Mouse (Mus musculus): Measurements from ENCODE around the gene Vim. TPM values are rescaled to one million over a fixed set of nuclear protein-coding genes. Genes with fewer than 3 reads are reported as not detected.
"Not testable (repeated sequence)": the region's sequence is repeated elsewhere in the genome, so short reads cannot be mapped to it uniquely, and the experiment has no call there.

Vim gene
- total RNA-seq, 1 experiment from 2014 or later: 1,268 TPM

DNA sequence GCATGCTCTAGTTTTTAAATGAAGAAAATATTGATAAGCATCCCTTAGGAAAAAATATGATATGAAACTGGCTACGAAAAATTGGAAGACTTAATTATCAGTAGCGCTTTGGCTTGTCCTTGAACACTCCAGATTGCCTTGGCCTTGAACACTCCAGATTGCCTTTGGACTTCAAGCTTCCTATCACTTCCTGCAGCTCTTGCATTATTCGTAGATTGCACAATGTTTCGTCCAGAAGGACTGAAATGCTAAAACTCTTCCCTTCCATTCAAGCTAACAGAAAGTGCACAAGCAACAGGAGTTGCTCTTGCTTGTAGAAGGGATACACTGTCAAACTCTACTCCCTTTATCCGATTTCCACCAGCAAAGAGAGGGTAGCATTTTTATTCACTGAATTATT, 14.4 kb upstream of the Vim start:
- no peak for ATAC-seq (ENCODE audit: extremely low read depth, insufficient number of reproducible peaks, low FRiP score, poor library complexity, severe bottlenecking)

DNA sequence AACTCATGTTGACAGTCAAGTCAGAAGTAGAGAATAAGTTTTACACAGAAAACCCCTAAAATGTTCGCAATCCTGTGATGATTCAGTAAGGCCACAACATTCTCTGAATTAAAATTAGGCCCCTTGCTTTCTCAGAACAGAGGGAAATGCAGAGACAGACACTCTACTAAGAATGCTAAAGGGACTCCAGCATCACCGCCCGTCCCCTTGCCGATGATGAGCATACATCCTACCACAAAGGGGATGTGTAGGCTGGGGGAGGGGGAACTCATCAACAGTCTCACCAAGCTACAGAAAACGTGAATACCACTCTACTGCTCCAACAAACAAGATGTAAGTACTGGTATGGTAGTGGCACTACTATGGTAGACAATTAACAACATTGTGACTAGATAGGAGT, 14.0 kb upstream of the Vim start:
- no peak for ATAC-seq (ENCODE audit: extremely low read depth, insufficient number of reproducible peaks, low FRiP score, poor library complexity, severe bottlenecking)

DNA sequence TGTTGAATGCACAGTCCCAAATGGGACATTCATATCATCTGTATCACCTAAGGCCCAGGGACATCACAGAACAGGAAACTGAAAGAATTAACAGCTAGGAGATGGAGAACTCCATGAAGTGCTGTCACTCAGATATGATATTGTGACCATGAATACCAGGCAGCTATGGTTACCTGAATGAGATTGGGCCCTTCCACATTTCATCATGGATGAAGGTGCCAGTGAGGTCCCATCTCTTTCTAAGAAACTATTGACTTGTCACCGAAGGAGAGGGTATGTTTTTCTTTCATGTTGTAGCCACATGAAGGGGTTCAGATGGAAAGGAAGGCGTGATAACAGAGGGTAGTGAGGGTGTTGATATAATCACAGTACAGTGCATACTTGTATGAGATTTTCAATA, 13.3 kb upstream of the Vim start:
- ATAC-seq (ENCODE audit: extremely low read depth, insufficient number of reproducible peaks, low FRiP score, poor library complexity, severe bottlenecking): no peak

DNA sequence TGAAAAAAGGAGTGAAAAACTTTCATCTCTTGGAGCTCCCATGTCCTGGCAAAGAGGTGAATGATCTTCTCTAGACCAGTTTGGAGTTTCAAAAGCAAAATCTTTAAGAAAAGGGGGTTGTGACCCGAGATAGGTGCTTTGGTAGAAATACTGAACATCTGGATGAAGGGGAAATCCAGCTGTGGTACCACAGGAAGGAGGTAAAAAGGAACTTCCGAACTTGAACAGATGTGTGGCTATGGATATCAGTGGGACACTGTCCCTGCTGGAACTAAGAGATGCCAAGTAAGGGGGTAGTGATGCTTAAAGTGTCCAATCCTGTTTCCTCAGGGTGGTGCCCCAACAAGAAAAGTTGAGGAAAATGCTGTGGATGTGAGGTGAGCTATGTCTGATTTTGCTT, 3.6 kb upstream of the Vim start:
- no peak for ATAC-seq (ENCODE audit: extremely low read depth, insufficient number of reproducible peaks, low FRiP score, poor library complexity, severe bottlenecking)

DNA sequence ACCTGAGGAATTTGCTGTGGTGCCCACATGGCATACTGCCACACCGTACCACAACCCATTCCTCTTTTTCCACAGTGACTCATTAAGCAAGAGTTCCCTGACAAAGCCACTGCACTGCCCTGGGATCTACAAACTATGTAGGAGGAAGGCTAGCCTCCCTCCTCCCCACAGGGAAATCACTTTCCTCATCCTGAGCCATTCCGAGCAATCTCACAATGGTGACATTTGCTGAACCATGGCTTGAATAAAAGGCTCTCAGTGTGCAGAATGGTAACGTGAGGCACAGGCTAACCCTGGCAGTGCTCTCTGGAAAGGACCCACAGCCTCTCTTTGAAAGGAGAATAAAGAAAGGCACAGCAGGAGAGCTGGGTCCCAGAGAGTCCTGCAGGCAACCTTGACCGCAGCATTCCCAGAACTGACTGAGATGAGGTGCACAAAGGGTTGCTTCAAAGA, 1.6 kb upstream of the Vim start:
- ATAC-seq (ENCODE audit: extremely low read depth, insufficient number of reproducible peaks, low FRiP score, poor library complexity, severe bottlenecking): no peak

DNA sequence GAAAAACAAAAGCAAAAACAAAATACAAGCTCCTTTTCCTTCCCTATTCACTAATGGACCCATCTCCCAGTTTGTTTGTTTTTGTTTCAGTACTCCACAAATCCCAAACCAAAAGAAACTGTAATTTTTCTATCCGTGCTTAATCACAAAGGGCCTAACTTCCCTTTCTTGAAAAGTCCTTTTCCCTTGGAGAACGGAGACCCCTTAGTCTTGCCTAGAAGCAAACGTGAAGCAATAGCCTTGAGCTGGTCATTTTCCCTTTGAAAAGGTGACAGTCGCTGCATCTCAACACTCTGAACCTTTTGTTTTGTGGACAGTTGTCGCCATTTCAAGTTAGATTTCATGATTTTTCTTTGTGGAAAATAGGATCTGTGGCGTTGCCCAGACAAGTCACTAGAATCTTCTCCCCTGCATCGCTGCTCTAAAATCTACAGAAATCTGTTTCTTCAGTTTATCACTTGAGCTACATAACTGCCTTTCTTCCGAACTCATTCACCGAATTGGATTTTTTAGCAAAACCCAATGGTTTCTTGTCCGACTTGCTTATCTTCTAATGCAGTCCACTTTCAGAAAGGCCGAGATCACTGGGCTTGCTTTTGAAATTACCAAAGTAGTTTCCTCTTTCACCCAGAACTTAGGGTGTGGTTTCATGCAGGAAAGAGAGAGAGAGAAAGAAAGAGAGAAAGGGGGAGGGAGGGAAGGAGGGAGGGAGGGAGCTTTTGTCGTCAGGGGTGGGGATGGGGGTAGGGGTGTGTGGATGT, 900 bp upstream of the Vim start:
- no peak for ATAC-seq (ENCODE audit: extremely low read depth, insufficient number of reproducible peaks, low FRiP score, poor library complexity, severe bottlenecking)

DNA sequence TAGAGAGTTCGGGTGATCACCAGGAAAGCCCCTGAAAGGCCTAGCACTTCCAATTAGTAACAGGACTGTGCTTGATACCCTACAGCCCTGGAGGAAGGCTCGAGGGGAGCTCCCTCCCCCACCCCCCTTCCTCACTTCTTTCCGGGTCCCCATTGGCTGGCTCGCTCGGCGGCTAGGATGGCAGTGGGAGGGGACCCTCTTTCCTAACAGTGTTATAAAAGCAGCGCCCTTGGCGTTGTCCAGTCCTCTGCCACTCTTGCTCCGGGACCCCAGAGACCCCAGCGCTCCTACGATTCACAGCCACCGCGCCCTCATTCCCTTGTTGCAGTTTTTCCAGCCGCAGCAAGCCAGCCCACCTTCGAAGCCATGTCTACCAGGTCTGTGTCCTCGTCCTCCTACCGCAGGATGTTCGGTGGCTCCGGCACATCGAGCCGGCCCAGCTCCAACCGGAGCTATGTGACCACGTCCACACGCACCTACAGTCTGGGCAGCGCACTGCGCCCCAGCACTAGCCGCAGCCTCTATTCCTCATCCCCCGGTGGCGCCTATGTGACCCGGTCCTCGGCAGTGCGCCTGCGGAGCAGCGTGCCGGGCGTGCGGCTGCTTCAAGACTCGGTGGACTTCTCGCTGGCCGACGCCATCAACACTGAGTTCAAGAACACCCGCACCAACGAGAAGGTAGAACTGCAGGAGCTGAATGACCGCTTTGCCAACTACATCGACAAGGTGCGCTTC, 506 bp downstream of the Vim start:
- ATAC-seq (ENCODE audit: extremely low read depth, insufficient number of reproducible peaks, low FRiP score, poor library complexity, severe bottlenecking): peak; percentile 58

DNA sequence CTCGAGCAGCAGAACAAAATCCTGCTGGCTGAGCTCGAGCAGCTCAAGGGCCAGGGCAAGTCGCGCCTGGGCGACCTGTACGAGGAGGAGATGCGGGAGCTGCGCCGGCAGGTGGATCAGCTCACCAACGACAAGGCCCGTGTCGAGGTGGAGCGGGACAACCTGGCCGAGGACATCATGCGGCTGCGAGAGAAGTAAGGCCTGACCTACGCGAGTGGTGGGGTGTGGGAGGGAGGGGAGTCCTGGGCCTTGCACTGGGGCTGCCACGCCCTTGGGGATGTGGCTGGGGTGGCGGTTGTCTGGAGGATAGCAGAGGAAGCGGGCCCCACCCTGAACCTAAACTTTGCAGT, 1.0 kb downstream of the Vim start:
- peak; percentile 53 for ATAC-seq (ENCODE audit: extremely low read depth, insufficient number of reproducible peaks, low FRiP score, poor library complexity, severe bottlenecking)

DNA sequence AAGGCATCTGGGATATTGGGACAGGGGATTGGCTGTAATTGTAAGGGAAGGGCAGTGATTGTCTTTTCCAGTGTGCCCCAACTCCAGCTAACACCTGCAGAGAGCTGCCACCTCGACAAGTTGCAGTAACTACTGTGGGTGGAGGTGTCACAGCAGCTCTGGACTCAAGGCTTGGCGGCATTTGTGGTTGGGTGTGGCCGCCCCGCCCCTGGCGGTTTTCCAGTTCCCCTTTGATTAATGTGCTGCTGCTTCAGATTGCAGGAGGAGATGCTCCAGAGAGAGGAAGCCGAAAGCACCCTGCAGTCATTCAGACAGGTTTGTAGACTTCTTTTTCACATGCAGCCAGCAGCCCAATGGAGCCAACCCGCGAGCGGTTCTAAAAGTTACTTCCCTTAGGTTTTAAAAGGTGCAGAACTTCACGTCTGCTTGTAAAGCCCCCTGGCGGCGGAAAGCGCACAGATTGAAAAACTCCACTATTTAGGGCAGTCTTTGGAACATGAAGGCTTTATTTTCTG, 1.6 kb downstream of the Vim start:
- peak; percentile 43 for ATAC-seq (ENCODE audit: extremely low read depth, insufficient number of reproducible peaks, low FRiP score, poor library complexity, severe bottlenecking)

DNA sequence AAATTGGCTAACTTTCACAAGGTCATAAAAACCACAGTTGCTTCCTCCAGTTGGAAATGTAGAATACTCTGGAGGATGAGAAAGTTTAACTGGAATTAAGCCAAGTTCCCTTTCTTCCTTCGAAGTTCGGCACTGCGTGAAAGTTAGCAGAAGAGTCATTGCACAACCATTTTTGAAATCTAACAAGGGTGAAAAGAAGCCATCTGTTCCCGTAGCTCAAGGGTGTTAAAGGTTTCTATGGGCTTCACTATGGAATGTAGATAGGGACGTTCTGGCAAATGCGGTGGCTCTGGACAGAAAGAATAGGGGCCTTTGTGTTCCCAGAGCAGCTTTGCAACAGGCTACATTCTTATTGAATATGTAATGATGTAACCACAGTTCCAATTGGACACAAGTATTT, 2.2 kb downstream of the Vim start:
- no peak for ATAC-seq (ENCODE audit: extremely low read depth, insufficient number of reproducible peaks, low FRiP score, poor library complexity, severe bottlenecking)

DNA sequence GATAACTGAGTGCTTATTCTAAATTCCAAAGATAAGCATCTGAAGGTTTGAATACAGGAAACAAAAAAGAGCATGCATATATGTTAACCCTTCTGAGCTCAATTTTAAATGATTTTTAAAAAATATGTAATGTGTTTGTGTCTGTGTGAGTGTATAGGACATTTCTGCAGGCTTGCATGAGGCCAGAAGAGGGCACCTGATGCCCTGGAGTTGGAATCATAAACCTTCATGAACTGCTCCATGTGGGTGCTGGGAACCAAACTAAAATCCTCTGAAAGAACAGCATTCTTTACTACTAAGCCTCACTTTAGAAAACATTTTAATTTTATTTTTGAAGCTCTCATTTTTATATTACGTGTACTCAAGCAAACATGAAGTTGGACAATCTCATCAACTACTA, 3.7 kb downstream of the Vim start:
- ATAC-seq (ENCODE audit: extremely low read depth, insufficient number of reproducible peaks, low FRiP score, poor library complexity, severe bottlenecking): no peak

DNA sequence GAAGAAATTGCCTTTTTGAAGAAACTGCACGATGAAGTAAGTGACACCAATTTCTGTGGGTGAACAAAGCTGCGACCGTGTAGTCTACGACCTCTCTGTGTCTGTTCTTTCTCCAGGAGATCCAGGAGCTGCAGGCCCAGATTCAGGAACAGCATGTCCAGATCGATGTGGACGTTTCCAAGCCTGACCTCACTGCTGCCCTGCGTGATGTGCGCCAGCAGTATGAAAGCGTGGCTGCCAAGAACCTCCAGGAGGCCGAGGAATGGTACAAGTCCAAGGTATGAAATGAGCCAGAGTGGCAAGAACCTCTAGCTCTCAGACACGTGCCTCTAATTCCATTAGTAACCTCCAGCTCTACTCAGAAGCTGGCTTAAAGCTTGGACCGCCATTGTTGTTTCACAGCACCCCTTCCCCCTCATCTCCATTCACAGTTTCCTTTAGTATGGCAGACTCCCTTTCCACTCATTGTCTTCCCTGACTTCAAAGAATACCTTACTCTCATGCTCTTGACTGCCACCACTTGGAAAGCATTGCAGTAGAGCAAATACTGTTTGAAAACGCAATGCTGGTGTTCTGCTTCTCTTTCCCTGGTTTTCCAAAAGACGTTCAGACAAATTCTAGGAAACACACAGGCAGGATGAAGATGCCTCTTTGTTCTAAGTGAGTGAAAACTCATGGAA, 4.9 kb downstream of the Vim start:
- no peak for ATAC-seq (ENCODE audit: extremely low read depth, insufficient number of reproducible peaks, low FRiP score, poor library complexity, severe bottlenecking)

DNA sequence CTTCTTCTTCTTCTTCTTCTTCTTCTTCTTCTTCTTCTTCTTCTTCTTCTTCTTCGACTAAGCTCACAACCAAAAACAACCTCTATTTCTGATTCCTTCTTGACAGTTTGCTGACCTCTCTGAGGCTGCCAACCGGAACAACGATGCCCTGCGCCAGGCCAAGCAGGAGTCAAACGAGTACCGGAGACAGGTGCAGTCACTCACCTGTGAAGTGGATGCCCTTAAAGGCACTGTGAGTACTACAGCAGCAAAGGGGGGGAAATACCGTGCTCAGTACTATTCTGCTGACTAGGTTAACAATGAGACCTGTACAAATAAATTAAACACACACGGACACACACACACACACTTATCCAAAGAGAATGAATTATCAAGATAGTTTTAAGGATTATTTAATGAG, 5.6 kb downstream of the Vim start:
- no peak for ATAC-seq (ENCODE audit: extremely low read depth, insufficient number of reproducible peaks, low FRiP score, poor library complexity, severe bottlenecking)

DNA sequence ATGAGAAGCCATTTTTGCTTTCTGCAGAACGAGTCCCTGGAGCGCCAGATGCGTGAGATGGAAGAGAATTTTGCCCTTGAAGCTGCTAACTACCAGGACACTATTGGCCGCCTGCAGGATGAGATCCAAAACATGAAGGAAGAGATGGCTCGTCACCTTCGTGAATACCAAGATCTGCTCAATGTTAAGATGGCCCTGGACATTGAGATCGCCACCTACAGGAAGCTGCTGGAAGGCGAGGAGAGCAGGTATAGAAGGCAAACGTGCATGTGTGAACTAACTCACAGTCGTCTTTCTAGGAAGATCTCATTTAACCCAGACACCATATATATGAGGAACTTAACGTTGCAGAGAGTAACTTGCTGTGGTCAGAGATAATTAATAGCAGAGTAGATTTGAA, 6.3 kb downstream of the Vim start:
- ATAC-seq (ENCODE audit: extremely low read depth, insufficient number of reproducible peaks, low FRiP score, poor library complexity, severe bottlenecking): peak; percentile 43; the same call in 1 of the 2 replicates

DNA sequence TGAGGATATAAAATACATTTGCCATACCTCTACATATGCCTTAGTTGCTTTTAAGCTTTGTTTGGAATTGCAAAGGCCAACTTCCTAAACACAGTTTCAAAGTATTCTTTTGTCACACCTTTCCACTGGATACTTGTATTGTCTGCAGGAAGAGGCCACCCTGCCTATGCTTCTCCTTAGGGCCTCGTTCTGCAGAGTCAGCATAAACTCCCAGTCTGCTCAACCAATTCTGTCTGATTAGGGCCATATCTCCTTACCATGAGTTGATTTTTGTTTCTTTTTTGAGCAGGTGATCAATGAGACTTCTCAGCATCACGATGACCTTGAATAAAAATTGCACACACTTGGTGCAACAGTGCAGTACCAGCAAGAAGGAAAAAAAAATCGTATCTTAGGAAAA, 8.5 kb downstream of the Vim start:
- no peak for ATAC-seq (ENCODE audit: extremely low read depth, insufficient number of reproducible peaks, low FRiP score, poor library complexity, severe bottlenecking)

DNA sequence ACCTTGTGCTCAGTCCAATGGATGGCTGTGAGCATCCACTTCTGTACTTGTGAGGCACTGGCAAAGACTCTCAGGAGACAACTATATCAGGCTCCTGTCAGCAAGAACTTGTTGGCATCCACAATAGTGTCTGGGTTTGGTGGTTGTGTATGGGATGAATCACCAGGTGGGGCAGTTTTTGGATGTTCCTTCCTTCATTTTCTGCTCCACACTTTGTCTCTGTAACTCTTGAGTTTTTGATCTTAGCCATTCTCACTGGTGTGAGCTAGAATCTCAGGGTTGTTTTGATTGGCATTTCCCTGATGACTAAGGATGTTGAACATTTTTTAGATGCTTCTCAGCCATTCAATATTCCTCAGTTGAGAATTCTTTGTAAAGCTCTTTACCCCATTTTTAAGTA, 10.0 kb downstream of the Vim start:
- not testable (repeated sequence) for ATAC-seq (ENCODE audit: extremely low read depth, insufficient number of reproducible peaks, low FRiP score, poor library complexity, severe bottlenecking)

DNA sequence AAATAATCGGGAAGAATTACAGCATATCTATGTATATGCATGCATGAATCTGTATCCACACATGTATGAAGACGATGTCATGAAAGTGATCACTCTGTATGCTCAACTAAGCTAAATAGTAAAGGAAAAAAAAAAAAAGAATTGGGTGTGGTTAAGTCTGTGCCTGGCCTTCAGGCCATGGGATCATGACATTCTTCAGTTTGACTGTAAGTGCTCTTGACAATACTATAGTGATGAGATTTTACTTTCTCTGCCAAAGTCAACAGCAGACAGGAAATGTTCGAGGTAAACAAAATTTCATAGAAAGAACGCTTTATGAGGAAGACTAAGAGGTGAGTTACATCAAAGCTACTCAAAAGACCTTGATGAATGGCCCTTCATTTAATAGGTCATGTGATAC, 19.6 kb downstream of the Vim start:
- ATAC-seq (ENCODE audit: extremely low read depth, insufficient number of reproducible peaks, low FRiP score, poor library complexity, severe bottlenecking): no peak

DNA sequence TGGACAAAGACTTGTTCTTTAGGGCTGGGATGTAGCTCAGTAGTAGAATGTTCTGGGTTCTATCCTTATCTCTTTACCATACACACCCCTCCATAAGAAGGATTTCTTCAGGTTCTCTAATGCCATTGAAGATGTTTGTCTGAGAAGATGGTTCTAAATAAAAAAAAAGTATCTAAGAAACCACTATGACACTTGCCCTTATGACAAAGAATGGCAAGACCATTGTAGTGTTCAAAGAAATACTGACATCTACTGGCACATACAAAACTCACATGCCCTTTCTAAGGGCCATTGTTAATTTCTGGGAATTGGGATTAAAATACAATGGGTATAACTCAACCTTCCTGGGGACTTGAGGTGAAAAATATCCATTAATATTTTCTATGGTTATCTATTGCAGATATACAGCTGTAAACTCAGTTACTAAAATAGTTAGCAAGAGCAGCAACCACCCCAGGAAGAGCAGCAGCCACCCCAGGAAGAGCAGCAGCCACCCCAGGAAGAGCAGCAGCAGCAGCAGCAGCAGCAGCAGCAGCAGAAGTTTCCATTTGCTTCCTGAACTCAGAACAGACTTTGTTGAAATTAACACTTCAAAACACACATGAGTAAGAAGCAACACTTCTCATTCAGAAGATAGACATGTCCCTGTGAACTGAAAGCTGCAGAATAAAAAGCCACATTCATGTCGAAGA, 23.4 kb downstream of the Vim start:
- peak; percentile 82; the same call in 1 of the 2 replicates for ATAC-seq (ENCODE audit: extremely low read depth, insufficient number of reproducible peaks, low FRiP score, poor library complexity, severe bottlenecking)

DNA sequence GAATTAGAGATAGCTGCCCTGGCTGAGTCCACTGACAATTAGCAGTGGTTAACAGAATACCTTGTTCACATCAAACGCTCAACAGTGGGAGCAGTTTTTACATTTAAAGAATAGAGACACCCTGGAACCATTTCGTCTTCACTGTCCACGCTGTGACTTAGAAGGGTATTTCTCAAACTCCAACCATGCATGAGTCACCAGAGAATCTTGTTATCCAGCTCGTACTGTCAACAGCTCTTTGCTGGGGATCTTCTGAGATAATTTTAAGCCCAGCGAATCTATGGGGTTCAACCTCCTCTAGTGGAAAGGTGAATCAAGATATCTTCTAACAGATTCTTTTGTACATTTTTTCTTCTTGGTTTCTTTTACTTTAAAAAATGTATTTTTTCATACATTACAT, 24.4 kb downstream of the Vim start:
- ATAC-seq (ENCODE audit: extremely low read depth, insufficient number of reproducible peaks, low FRiP score, poor library complexity, severe bottlenecking): no peak
